Mouse (Mus musculus) heart, embryonic 13.5 days (tissue): ENCODE measurements around the gene Tnrc6c. TPM values are rescaled to one million over a fixed set of nuclear protein-coding genes. Genes with fewer than 3 reads are reported as not detected.

Experiments
- ATAC-seq: fragments of 200-750 bp; cut with Nextera tagmentation; 2 replicates; pipeline ENCODE4 v1.8.0; 2017; ENCODE audit warnings: moderate TSS enrichment; ENCODE audit not compliant: insufficient number of reproducible peaks, low FRiP score, low TSS enrichment; ENCODE audit errors: extremely low read depth
- H3K27ac ChIP-seq: fragments of 300-500 bp; sonication (generic); replicated peaks from 2 replicates; pipeline ENCODE4 v1.5.1; 2015; ENCODE audit warnings: moderate library complexity, mild to moderate bottlenecking, inconsistent platforms
- H3K27me3 ChIP-seq: fragments of 300-500 bp; sonication (generic); replicated peaks from 2 replicates; pipeline ENCODE4 v1.6.1; 2015; ENCODE audit warnings: mild to moderate bottlenecking, inconsistent platforms
- H3K36me3 ChIP-seq: fragments of 300-500 bp; sonication (generic); 2 replicates; pipeline ENCODE4 v1.6.1; 2015; ENCODE audit warnings: mild to moderate bottlenecking, inconsistent platforms
- H3K4me1 ChIP-seq: fragments of 300-500 bp; sonication (generic); 2 replicates; pipeline ENCODE4 v1.6.1; 2015; ENCODE audit warnings: inconsistent platforms
- H3K4me2 ChIP-seq: fragments of 300-500 bp; sonication (generic); 2 replicates; pipeline ENCODE4 v1.6.1; 2015; ENCODE audit warnings: inconsistent platforms, mild to moderate bottlenecking, moderate library complexity
- H3K4me3 ChIP-seq: fragments of 300-500 bp; sonication (generic); 2 replicates; pipeline ENCODE4 v1.5.1; 2015; ENCODE audit warnings: moderate library complexity, mild to moderate bottlenecking, inconsistent platforms
- H3K9ac ChIP-seq: fragments of 300-500 bp; sonication (generic); 2 replicates; pipeline ENCODE4 v1.6.1; 2015; ENCODE audit warnings: inconsistent platforms, mild to moderate bottlenecking, moderate library complexity
- H3K9me3 ChIP-seq: fragments of 300-500 bp; sonication (generic); 2 replicates; pipeline ENCODE4 v1.6.1; 2016; ENCODE audit warnings: inconsistent platforms
- WGBS: fragments of 180-500 bp; shearing (Covaris S2); methylation state at CpG from one replicate; pipeline ENCODE4 v1.1.7; 2015; ENCODE audit warnings: mixed read lengths; 5-methylcytosine and 5-hydroxymethylcytosine counted together
- polyA plus RNA-seq: library from polyadenylated mRNA; unstranded; fragments of >200 nt; fragmentation: Nextera tagmentation; extraction: Ambion mirVana; gene quantifications from 2 replicates; pipeline ENCODE4 v1.2.1, GENCODE M21; 2015

Gene Tnrc6c
- polyA plus RNA-seq, 1 experiment from 2014 or later = 6.0 TPM

- H3K9ac ChIP-seq = no peak overlapping the region
- H3K4me3 ChIP-seq = no peak overlapping the region
- WGBS = 93% methylated on average over 7 of the region's 7 CpGs
- no peak overlapping the region for H3K27ac ChIP-seq
- no peaks in the 10 kb centered on the region for H3K9me3 ChIP-seq
- no peaks in the 10 kb centered on the region for H3K27me3 ChIP-seq
- H3K4me1 ChIP-seq = peaks cover 13% of the 10 kb centered on the region
- peaks cover 87% of the 10 kb centered on the region for H3K36me3 ChIP-seq
- H3K4me2 ChIP-seq = no peak overlapping the region
- no peak for ATAC-seq
Observed at GRCm38 (mm10) chr11:117772352-117772751, 118.3 kb downstream of the Tnrc6c start.

GRCm38 (mm10) chr11:117774925-117775324 lies 120.8 kb downstream of the Tnrc6c start:
- ATAC-seq = no peak

GRCm38 (mm10) chr11:117775540-117775939 lies 121.5 kb downstream of the Tnrc6c start:
- H3K27me3 ChIP-seq = no peaks in the 10 kb centered on the region
- no peak overlapping the region for H3K4me2 ChIP-seq
- 88% methylated on average over 12 of the region's 13 CpGs for WGBS
- ATAC-seq = no peak
- no peaks in the 10 kb centered on the region for H3K9me3 ChIP-seq
- peaks cover 32% of the 10 kb centered on the region for H3K4me1 ChIP-seq
- no peak overlapping the region for H3K4me3 ChIP-seq
- H3K27ac ChIP-seq = no peak overlapping the region
- H3K9ac ChIP-seq = no peak overlapping the region
- peaks cover 73% of the 10 kb centered on the region for H3K36me3 ChIP-seq

More at GRCm38 (mm10) chr11:117774925-117775324, 120.8 kb downstream of the Tnrc6c start:
- Histone ChIP-seq H3K36me3 (peaks cover 78% of the 10 kb centered on the region), H3K9me3 (no peaks in the 10 kb centered on the region), H3K27me3 (no peaks in the 10 kb centered on the region), H3K4me2 (no peak overlapping the region), H3K27ac (no peak overlapping the region), H3K9ac (no peak overlapping the region), H3K4me3 (no peak overlapping the region), H3K4me1 (peaks cover 26% of the 10 kb centered on the region)
- 85% methylated on average over 10 of the region's 10 CpGs for WGBS

- no peaks in the 10 kb centered on the region for H3K27me3 ChIP-seq
- H3K4me1 ChIP-seq = peaks cover 39% of the 10 kb centered on the region
- no peak overlapping the region for H3K4me3 ChIP-seq
- 86% methylated on average over 14 of the region's 14 CpGs for WGBS
- no peak overlapping the region for H3K9ac ChIP-seq
- H3K36me3 ChIP-seq = peaks cover 68% of the 10 kb centered on the region
- H3K4me2 ChIP-seq = no peak overlapping the region
- no peaks in the 10 kb centered on the region for H3K9me3 ChIP-seq
- no peak for ATAC-seq
- no peak overlapping the region for H3K27ac ChIP-seq
Observed at GRCm38 (mm10) chr11:117776085-117776792, 122.2 kb downstream of the Tnrc6c start.

GRCm38 (mm10) chr11:117777111-117777510 lies 123.0 kb downstream of the Tnrc6c start:
- H3K4me1 ChIP-seq = peaks cover 48% of the 10 kb centered on the region
- H3K4me3 ChIP-seq = no peak overlapping the region
- no peak for ATAC-seq
- 89% methylated on average over 5 of the region's 5 CpGs for WGBS
- H3K9ac ChIP-seq = no peak overlapping the region
- no peak overlapping the region for H3K27ac ChIP-seq
- H3K9me3 ChIP-seq = no peaks in the 10 kb centered on the region
- no peak overlapping the region for H3K4me2 ChIP-seq
- peaks cover 59% of the 10 kb centered on the region for H3K36me3 ChIP-seq
- H3K27me3 ChIP-seq = no peaks in the 10 kb centered on the region

GRCm38 (mm10) chr11:117778031-117778430 lies 123.9 kb downstream of the Tnrc6c start:
- Histone ChIP-seq H3K9ac (0 out of 2 replicates have a peak overlapping the region, but pooled peaks have one; percentile 3), H3K4me3 (peak overlapping the region; percentile 62; the same call in 1 of the 2 replicates), H3K4me1 (peaks cover 57% of the 10 kb centered on the region), H3K27me3 (no peaks in the 10 kb centered on the region), H3K4me2 (peak overlapping the region; percentile 100), H3K27ac (no peak overlapping the region), H3K36me3 (peaks cover 50% of the 10 kb centered on the region), H3K9me3 (no peaks in the 10 kb centered on the region)
- ATAC-seq = no peak
- WGBS = 90% methylated on average over 11 of the region's 11 CpGs

DNA sequence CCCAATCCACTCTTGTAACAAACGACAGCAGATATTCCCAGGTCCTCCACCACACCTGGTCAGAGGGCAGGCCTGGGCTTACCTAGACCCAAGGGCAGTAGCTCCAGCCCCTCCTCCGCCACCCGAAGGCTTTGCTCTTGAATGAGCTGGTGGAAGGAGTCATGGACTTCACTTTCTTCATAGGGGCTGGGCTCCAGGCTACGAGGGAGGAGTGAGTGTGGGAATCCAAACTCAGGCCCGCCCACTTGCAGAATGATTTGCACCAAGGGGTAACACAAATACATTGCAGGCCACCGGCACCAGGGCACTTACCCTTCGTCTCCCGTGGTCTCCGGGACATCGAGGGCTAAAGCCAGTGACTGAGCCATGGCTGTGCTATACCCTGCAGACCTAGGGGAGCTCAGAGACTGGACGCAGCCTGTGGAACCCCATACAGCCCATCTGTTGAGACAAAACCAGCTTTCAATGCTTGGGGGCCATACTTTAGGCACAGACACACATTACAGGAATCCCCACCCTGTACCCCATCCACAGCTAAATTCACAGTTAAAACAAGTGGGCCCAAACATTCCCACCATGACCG lies 124.9 kb downstream of the Tnrc6c start:
- Histone ChIP-seq H3K27me3 (0 out of 2 replicates have a peak, but pooled peaks cover 7% of the 10 kb centered on the region), H3K9ac (peak overlapping the region; percentile 89), H3K36me3 (peaks cover 41% of the 10 kb centered on the region), H3K4me2 (peak overlapping the region; percentile 100), H3K4me3 (peak overlapping the region; percentile 62), H3K27ac (peak overlapping the region; percentile 97), H3K9me3 (no peaks in the 10 kb centered on the region), H3K4me1 (peaks cover 66% of the 10 kb centered on the region)
- WGBS = 48% methylated on average over 12 of the region's 12 CpGs
- no peak for ATAC-seq

DNA sequence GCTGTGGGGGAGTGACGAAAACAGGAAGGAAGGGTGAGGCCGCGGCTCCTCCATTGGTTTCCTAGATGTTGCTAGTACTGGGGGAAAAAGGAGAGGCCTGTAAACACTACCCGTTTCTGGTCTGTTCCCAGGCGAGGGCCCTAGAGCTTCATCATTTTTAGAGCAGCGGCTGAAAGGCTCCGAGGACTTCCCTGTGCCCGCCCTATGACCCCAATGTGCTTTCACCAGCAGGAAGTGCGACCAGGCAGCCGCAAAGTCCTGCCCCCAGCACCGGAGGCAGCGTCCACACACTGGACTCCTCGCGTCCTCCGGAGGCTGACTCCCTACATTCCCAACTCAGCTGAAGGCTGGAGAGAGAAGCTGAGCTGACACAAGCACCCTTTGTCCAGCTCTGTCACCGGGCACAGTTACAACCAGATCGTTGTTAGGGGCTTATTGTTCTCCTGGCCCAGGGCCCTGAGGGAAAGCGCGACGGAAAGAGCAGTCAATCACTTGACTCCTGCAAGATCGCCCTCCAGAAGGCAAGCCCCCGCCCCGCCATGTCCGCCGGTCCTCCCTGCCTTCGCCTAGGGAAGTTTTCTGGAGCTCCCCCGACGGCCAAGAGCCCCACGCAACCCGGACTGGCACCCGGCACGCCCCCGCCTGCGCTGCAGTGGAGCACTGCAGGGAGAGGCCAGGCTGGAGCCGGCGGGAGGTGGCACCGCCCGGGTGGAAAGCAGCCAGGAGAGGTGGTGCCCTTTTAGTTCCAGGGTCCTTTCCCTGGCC lies 125.5 kb downstream of the Tnrc6c start:
- Histone ChIP-seq H3K9me3 (no peaks in the 10 kb centered on the region), H3K27ac (peak overlapping the region; percentile 97), H3K9ac (peak overlapping the region; percentile 89), H3K27me3 (peaks cover 14% of the 10 kb centered on the region; the same call in 1 of the 2 replicates), H3K4me2 (peak overlapping the region; percentile 100), H3K36me3 (peaks cover 35% of the 10 kb centered on the region), H3K4me1 (peaks cover 66% of the 10 kb centered on the region), H3K4me3 (peak overlapping the region; percentile 62)
- 2% methylated on average over 38 of the region's 38 CpGs for WGBS
- peak; percentile 33 for ATAC-seq

- peak overlapping the region; percentile 89 for H3K9ac ChIP-seq
- peak overlapping the region; percentile 97 for H3K27ac ChIP-seq
- no peak; the same call in 1 of the 2 replicates for ATAC-seq
- H3K4me2 ChIP-seq = peak overlapping the region; percentile 100
- H3K4me1 ChIP-seq = peaks cover 66% of the 10 kb centered on the region
- 2% methylated on average over 17 of the region's 17 CpGs for WGBS
- H3K36me3 ChIP-seq = peaks cover 30% of the 10 kb centered on the region
- H3K27me3 ChIP-seq = peaks cover 14% of the 10 kb centered on the region; the same call in 1 of the 2 replicates
- H3K9me3 ChIP-seq = no peaks in the 10 kb centered on the region
- peak overlapping the region; percentile 62 for H3K4me3 ChIP-seq
Observed at GRCm38 (mm10) chr11:117780199-117780515, 126.1 kb downstream of the Tnrc6c start.

GRCm38 (mm10) chr11:117780582-117781111 lies 126.6 kb downstream of the Tnrc6c start:
- Histone ChIP-seq H3K4me1 (peaks cover 66% of the 10 kb centered on the region), H3K27me3 (peaks cover 17% of the 10 kb centered on the region; the same call in 1 of the 2 replicates), H3K4me2 (peak overlapping the region; percentile 100), H3K36me3 (peaks cover 25% of the 10 kb centered on the region), H3K4me3 (peak overlapping the region; percentile 62), H3K27ac (peak overlapping the region; percentile 97), H3K9ac (peak overlapping the region; percentile 89), H3K9me3 (no peaks in the 10 kb centered on the region)
- WGBS = under 1% methylated on average over 19 of the region's 19 CpGs
- peak; percentile 64 for ATAC-seq
